Mouse (Mus musculus): ENCODE measurements around the gene Gm37240. TPM values are rescaled to one million over a fixed set of nuclear protein-coding genes. Genes with fewer than 3 reads are reported as not detected.
A peak's percentile ranks its signal among the peaks of the same experiment; 100 is the strongest.

Gene Gm37240
- total RNA-seq, 2 experiments from 2014 or later = 1.3 to 1.9 TPM

DNA sequence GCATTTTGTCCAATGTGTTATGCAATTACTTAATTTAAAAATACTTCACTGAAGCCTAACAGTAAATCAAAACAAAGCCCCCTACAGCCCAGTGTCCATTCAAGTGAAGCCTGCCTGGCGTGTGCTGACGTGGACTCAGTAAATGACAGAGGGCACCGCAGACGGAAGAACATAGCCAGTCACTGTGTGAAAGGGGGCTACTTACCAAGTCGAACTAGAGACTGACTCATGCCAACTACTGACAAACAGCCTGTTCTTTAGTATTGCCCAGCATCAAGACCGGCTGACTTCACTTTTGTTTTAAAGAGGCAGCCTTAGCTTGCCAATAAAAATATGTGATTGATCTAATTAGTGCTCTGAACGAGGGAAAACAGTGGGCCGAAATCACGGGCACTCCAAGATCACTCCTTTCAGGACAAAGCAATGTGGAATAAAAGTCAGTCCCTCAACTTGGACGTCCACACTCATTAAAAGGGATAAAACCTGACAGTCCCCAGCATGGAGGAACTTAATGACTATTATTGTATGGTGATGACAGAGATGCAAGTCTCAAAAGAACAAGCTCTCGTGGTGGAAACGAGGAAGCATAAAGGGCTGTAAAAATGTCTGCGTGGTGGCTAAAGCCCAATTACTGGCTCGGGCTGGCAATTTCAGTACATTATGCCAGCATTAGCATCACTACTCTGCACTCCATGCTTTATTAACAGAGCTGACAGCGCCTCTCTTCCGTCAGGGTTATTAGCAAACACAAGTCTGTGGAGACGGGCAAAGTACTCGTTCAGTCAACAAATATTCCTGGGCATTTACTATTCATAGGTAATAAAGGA is 123.1 kb downstream of the Gm37240 start:
- DNase-seq (ENCODE audit: low spot score in 2 of 2) = no peak

- DNase-seq (ENCODE audit: low spot score in 2 of 2) = no peak
Observed at GRCm38 (mm10) chr3:85757944-85758343, 129.4 kb downstream of the Gm37240 start.

- DNase-seq (ENCODE audit: low spot score in 2 of 2) = no peak
Observed at GRCm38 (mm10) chr3:85757435-85757834, 129.9 kb downstream of the Gm37240 start.

- DNase-seq (ENCODE audit: low spot score in 2 of 2) = no peak
Observed at GRCm38 (mm10) chr3:85749348-85749747, 138.0 kb downstream of the Gm37240 start.

DNA sequence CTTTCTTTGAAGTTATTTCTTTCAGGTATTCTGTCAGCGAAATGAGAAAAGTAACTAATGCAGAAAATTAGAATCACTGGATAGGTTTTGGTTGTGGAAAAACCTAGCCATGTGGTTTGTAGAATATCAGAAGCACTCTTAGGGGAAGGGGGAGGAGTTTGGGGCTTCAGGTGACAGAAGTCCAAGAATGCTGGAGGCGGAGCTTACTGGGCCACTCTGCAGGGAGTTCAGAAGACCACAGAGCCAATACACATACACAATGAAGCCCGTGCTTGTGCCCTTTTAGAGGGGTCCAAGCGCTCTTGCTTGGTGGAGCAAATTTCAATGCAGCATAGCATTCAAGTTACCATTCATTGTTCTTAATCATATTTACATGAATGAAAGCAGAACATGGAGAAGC is 138.5 kb downstream of the Gm37240 start:
- DNase-seq (ENCODE audit: low spot score in 2 of 2) = no peak

GRCm38 (mm10) chr3:85746116-85746515 is 141.2 kb downstream of the Gm37240 start:
- DNase-seq (ENCODE audit: low spot score in 2 of 2) = no peak

- no peak for DNase-seq (ENCODE audit: low spot score in 2 of 2)
Observed at GRCm38 (mm10) chr3:85741767-85742166, 145.6 kb downstream of the Gm37240 start.

- DNase-seq (ENCODE audit: low spot score in 2 of 2) = no peak
Observed at GRCm38 (mm10) chr3:85738591-85738990, 148.7 kb downstream of the Gm37240 start.

- no peak for DNase-seq (ENCODE audit: low spot score in 2 of 2)
Observed at GRCm38 (mm10) chr3:85733939-85734729, 153.2 kb downstream of the Gm37240 start.

GRCm38 (mm10) chr3:85727171-85727570 is 160.1 kb downstream of the Gm37240 start:
- DNase-seq (ENCODE audit: low spot score in 2 of 2) = no peak

GRCm38 (mm10) chr3:85725971-85726370 is 161.3 kb downstream of the Gm37240 start:
- DNase-seq (ENCODE audit: low spot score in 2 of 2) = no peak

- no peak for DNase-seq (ENCODE audit: low spot score in 2 of 2)
Observed at GRCm38 (mm10) chr3:85725110-85725509, 162.2 kb downstream of the Gm37240 start.

DNA sequence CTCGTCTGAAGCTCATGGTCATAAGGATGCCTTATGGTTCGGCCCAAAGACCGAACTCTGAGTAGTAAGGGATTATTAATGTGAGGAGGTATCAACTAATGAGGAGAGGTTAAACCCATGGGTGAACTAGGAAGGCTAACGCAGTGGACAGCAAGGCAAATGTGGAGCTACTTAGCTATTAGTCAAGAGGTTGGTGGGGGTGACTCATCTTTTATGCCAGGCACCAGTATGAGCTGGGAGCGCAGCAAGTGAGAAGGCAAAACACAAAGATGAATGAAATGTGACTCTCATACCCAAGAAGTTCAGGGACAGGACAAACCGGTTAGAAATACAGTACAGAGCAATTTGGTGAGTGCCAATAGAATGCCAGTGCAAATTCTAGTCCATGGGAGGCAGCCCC is 164.7 kb downstream of the Gm37240 start:
- no peak for DNase-seq (ENCODE audit: low spot score in 2 of 2)

- no peak for DNase-seq (ENCODE audit: low spot score in 2 of 2)
Observed at GRCm38 (mm10) chr3:85715764-85716297, 171.5 kb downstream of the Gm37240 start.

GRCm38 (mm10) chr3:85713936-85714709 is 173.2 kb downstream of the Gm37240 start:
- DNase-seq (ENCODE audit: low spot score in 2 of 2) = no peak

GRCm38 (mm10) chr3:85710695-85711094 is 176.6 kb downstream of the Gm37240 start:
- DNase-seq (ENCODE audit: low spot score in 2 of 2) = no peak

- DNase-seq (ENCODE audit: low spot score in 2 of 2) = peak in 1 of 2 experiments; percentile 68
Observed at GRCm38 (mm10) chr3:85707421-85707820, 179.9 kb downstream of the Gm37240 start.

GRCm38 (mm10) chr3:85703141-85703882 is 184.0 kb downstream of the Gm37240 start:
- DNase-seq (ENCODE audit: low spot score in 2 of 2) = no peak

DNA sequence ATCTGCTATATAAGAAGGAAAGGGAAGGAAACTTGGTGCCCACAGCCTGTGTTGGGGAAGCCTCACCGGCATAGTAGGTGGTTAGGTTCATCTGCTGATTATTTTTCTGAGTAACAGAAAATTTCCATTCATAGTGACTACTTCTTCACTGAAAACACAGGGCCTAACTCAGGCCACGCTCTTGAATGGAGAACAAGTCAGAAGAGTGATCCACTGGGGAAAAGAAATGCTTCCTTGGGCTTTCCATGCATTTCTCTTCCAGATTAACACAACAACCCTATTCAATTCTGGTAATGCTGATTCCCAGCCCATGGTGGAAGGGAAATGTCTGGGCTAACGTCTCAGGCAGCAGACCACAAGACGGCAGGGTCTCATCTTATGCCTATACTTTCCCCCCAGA is 188.8 kb downstream of the Gm37240 start:
- no peak for DNase-seq (ENCODE audit: low spot score in 2 of 2)

GRCm38 (mm10) chr3:85695056-85695455 is 192.3 kb downstream of the Gm37240 start:
- no peak for DNase-seq (ENCODE audit: low spot score in 2 of 2)

DNA sequence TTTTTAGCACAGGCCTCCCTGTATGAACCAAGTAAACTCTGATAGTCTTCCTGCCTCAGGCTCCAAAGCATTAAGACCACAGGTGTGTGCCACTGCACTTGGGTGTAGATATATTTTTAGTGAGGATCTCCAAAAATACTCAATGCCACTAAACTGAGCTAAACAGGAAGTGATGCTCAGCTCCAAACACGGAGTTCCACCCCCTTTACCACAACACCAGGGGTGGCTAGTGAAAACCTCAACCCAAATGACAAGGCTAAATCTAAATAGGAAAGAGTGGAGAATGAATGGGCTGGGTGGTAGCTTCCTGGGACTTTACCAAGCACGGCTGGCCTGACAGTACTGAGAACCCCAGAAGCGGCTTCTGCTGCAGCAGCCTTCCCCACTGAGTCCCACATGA is 194.3 kb downstream of the Gm37240 start:
- no peak for DNase-seq (ENCODE audit: low spot score in 2 of 2)
